Mouse (Mus musculus): ENCODE measurements around the gene Cd8a.

The Cd8a gene

GRCm38 (mm10) chr6:71371085-71371605, 2.1 kb upstream of the Cd8a start:
- DNase-seq (ENCODE audit: low read depth, low spot score): no peak

- no peak for DNase-seq (ENCODE audit: low read depth, low spot score)
Observed at GRCm38 (mm10) chr6:71372041-71372720, 1.0 kb upstream of the Cd8a start.

- no peak for DNase-seq (ENCODE audit: low read depth, low spot score)
Observed at GRCm38 (mm10) chr6:71374311-71374829, 1.1 kb downstream of the Cd8a start.

GRCm38 (mm10) chr6:71374921-71375320, 1.7 kb downstream of the Cd8a start:
- no peak for DNase-seq (ENCODE audit: low read depth, low spot score)

- no peak for DNase-seq (ENCODE audit: low read depth, low spot score)
Observed at GRCm38 (mm10) chr6:71376711-71377110, 3.5 kb downstream of the Cd8a start.

GRCm38 (mm10) chr6:71381654-71382053, 8.4 kb downstream of the Cd8a start:
- DNase-seq (ENCODE audit: low read depth, low spot score): no peak

GRCm38 (mm10) chr6:71390496-71390895, 17.3 kb downstream of the Cd8a start:
- DNase-seq (ENCODE audit: low read depth, low spot score): peak; percentile 95

- peak; percentile 44 for DNase-seq (ENCODE audit: low read depth, low spot score)
Observed at GRCm38 (mm10) chr6:71396016-71396415, 22.8 kb downstream of the Cd8a start.

GRCm38 (mm10) chr6:71396761-71397160, 23.5 kb downstream of the Cd8a start:
- peak; percentile 52 for DNase-seq (ENCODE audit: low read depth, low spot score)

- peak; percentile 70 for DNase-seq (ENCODE audit: low read depth, low spot score)
Observed at GRCm38 (mm10) chr6:71398829-71399609, 25.8 kb downstream of the Cd8a start.

- peak; percentile 80 for DNase-seq (ENCODE audit: low read depth, low spot score)
Observed at GRCm38 (mm10) chr6:71414624-71415023, 41.4 kb downstream of the Cd8a start.

GRCm38 (mm10) chr6:71415446-71415845, 42.2 kb downstream of the Cd8a start:
- no peak for DNase-seq (ENCODE audit: low read depth, low spot score)

GRCm38 (mm10) chr6:71418874-71419273, 45.6 kb downstream of the Cd8a start:
- peak; percentile 55 for DNase-seq (ENCODE audit: low read depth, low spot score)

GRCm38 (mm10) chr6:71420848-71421247, 47.6 kb downstream of the Cd8a start:
- DNase-seq (ENCODE audit: low read depth, low spot score): no peak

GRCm38 (mm10) chr6:71422162-71422561, 48.9 kb downstream of the Cd8a start:
- DNase-seq (ENCODE audit: low read depth, low spot score): no peak

- DNase-seq (ENCODE audit: low read depth, low spot score): peak; percentile 52
Observed at GRCm38 (mm10) chr6:71423116-71423515, 49.9 kb downstream of the Cd8a start.

GRCm38 (mm10) chr6:71425681-71426080, 52.5 kb downstream of the Cd8a start:
- DNase-seq (ENCODE audit: low read depth, low spot score): peak; percentile 68

GRCm38 (mm10) chr6:71427996-71428725, 54.9 kb downstream of the Cd8a start:
- DNase-seq (ENCODE audit: low read depth, low spot score): peak; percentile 58

Data from brain, adult 2 months (tissue).